ENCODE assay signal across 8 mouse cellular contexts in the genomic region with DNA sequence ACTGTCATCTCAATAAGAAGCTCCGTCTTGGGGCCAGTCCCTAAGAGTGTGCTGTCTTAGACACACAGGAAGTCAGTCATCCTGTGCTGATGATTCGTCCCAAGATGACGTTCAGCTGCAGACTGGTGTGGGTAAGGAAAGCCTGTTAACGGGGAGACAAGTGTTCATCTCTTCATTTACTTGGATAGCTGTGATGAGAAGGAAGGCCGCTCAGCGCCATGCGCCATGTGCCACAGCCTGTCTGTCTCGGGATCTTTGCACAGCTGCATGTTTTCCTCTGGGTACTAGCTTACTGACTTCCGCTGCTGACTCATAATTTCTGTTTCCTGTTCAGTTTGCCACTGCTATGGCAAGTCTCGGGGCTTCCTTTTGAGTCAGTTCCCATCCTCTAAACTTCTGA. TPM values are rescaled to one million over a fixed set of nuclear protein-coding genes. Genes with fewer than 3 reads are reported as not detected.
DNase-seq lines count a peak whose midpoint lies in the region; ATAC-seq lines count a peak whose summit lies in the region.

No protein-coding gene starts in this region.

- no peak for ATAC-seq in kidney, embryonic 16.5 days (ENCODE audit: low FRiP score, low TSS enrichment)
- peak; percentile 65; the same call in 1 of the 2 replicates for ATAC-seq in heart, embryonic 16.5 days (replicated peaks; ENCODE audit: extremely low read depth, insufficient read depth, low FRiP score)
- ATAC-seq in megakaryocyte, adult 5-6 weeks (ENCODE audit: poor library complexity, severe bottlenecking), result peak; percentile 90
- no peak for ATAC-seq in intestine, embryonic 16.5 days

- no peaks in the 10 kb centered on the region for H3K4me1 ChIP-seq in kidney, embryonic 16.5 days (ENCODE audit: insufficient read depth, low read length)
- peaks cover 10% of the 10 kb centered on the region; the same call in 1 of the 2 replicates for H3K4me1 ChIP-seq in heart, embryonic 16.5 days (ENCODE audit: control insufficient read depth, insufficient read depth, low read length)
- no peaks in the 10 kb centered on the region for H3K4me1 ChIP-seq in intestine, embryonic 16.5 days (ENCODE audit: control insufficient read depth, insufficient read depth, low read length)
- no peaks in the 10 kb centered on the region for H3K4me1 ChIP-seq in hindbrain, embryonic 10.5 days (replicated peaks)

- H3K27ac ChIP-seq in kidney, embryonic 16.5 days (ENCODE audit: low read length), result no peak overlapping the region
- no peak overlapping the region for H3K27ac ChIP-seq in heart, embryonic 16.5 days (ENCODE audit: low read length)
- no peak overlapping the region for H3K27ac ChIP-seq in intestine, embryonic 16.5 days (ENCODE audit: low read length)
- H3K27ac ChIP-seq in hindbrain, embryonic 10.5 days, result no peak overlapping the region

- H3K9ac ChIP-seq in kidney, embryonic 16.5 days (replicated peaks; ENCODE audit: low read length), result no peak overlapping the region
- H3K9ac ChIP-seq in heart, embryonic 16.5 days (ENCODE audit: low read length), result no peak overlapping the region
- H3K9ac ChIP-seq in intestine, embryonic 16.5 days (ENCODE audit: low read depth, low read length), result no peak overlapping the region

- no peaks in the 10 kb centered on the region for H3K27me3 ChIP-seq in kidney, embryonic 16.5 days (ENCODE audit: insufficient read depth, low read length)
- no peaks in the 10 kb centered on the region for H3K27me3 ChIP-seq in heart, embryonic 16.5 days (ENCODE audit: control insufficient read depth, insufficient read depth, low read length)
- H3K27me3 ChIP-seq in intestine, embryonic 16.5 days (replicated peaks; ENCODE audit: control insufficient read depth, insufficient read depth, low read length), result no peaks in the 10 kb centered on the region
- H3K27me3 ChIP-seq in hindbrain, embryonic 10.5 days (ENCODE audit: insufficient read depth, poor library complexity, severe bottlenecking), result no peaks in the 10 kb centered on the region

- H3K36me3 ChIP-seq in kidney, embryonic 16.5 days (ENCODE audit: insufficient read depth, low read length), result no peaks in the 10 kb centered on the region
- no peaks in the 10 kb centered on the region for H3K36me3 ChIP-seq in heart, embryonic 16.5 days (ENCODE audit: control insufficient read depth, insufficient read depth)
- H3K36me3 ChIP-seq in intestine, embryonic 16.5 days (ENCODE audit: control insufficient read depth, insufficient read depth, low read length), result no peaks in the 10 kb centered on the region
- H3K36me3 ChIP-seq in hindbrain, embryonic 10.5 days, result no peaks in the 10 kb centered on the region

- WGBS in kidney, embryonic 16.5 days, result 77% methylated on average over 10 of the region's 10 CpGs
- WGBS in heart, embryonic 16.5 days, result 66% methylated on average over 10 of the region's 10 CpGs
- WGBS in intestine, embryonic 16.5 days, result 75% methylated on average over 10 of the region's 10 CpGs
- WGBS in hindbrain, embryonic 10.5 days, result 87% methylated on average over 10 of the region's 10 CpGs

- no peak overlapping the region for H3K4me2 ChIP-seq in kidney, embryonic 16.5 days (replicated peaks; ENCODE audit: low read depth, low read length)
- no peak overlapping the region for H3K4me2 ChIP-seq in heart, embryonic 16.5 days (ENCODE audit: low read depth, low read length)
- no peak overlapping the region for H3K4me2 ChIP-seq in intestine, embryonic 16.5 days (ENCODE audit: low read depth, low read length)

- no peaks in the 10 kb centered on the region for H3K9me3 ChIP-seq in kidney, embryonic 16.5 days (ENCODE audit: low read length)
- no peaks in the 10 kb centered on the region for H3K9me3 ChIP-seq in heart, embryonic 16.5 days (replicated peaks; ENCODE audit: control insufficient read depth, low read length)
- no peaks in the 10 kb centered on the region for H3K9me3 ChIP-seq in intestine, embryonic 16.5 days (ENCODE audit: control insufficient read depth, low read length)
- H3K9me3 ChIP-seq in hindbrain, embryonic 10.5 days, result no peaks in the 10 kb centered on the region

- DNase-seq in kidney, adult 9 months, result peak; percentile 24
- peak; percentile 75 for DNase-seq in thymus, postnatal 25 days
- no peak for DNase-seq in testis, postnatal 14 days (ENCODE audit: low spot score)
- DNase-seq in hindbrain, embryonic 10.5 days (ENCODE audit: low spot score), result no peak

- no peak overlapping the region for H3K4me3 ChIP-seq in kidney, embryonic 16.5 days (ENCODE audit: low read length)
- no peak overlapping the region for H3K4me3 ChIP-seq in heart, embryonic 16.5 days (ENCODE audit: low read length)
- no peak overlapping the region for H3K4me3 ChIP-seq in intestine, embryonic 16.5 days (ENCODE audit: low read length)
- no peak overlapping the region for H3K4me3 ChIP-seq in hindbrain, embryonic 10.5 days

RNA-seq across cellular contexts. Expression of a gene that starts 23.7 kb away (rescaled TPM):
- polyA plus RNA-seq in kidney, embryonic 16.5 days (2015; fragmentation: Nextera tagmentation; extraction: Ambion mirVana), result 0.91 and 1.1 TPM in 2 replicates
- polyA plus RNA-seq in heart, embryonic 16.5 days (2015; fragmentation: Nextera tagmentation; extraction: Ambion mirVana), result 40.6 and 43.8 TPM in 2 replicates
- total RNA-seq in megakaryocyte, adult 5-6 weeks (2015), result 0.02 and 0.30 TPM in 2 replicates
- 0.26 TPM in 1 of 2 replicates, not detected in the other for total RNA-seq in megakaryocyte, adult 5-6 weeks (2017)
- polyA plus RNA-seq in intestine, embryonic 16.5 days (2015; fragmentation: Nextera tagmentation; extraction: Ambion mirVana), result 0.13 and 0.26 TPM in 2 replicates
- polyA plus RNA-seq in hindbrain, embryonic 10.5 days (2016; fragmentation: Nextera tagmentation; extraction: Ambion mirVana), result 4.9 and 5.4 TPM in 2 replicates

RNA-seq across cellular contexts. Expression of a gene that starts 49.3 kb away (rescaled TPM):
- 62.0 and 67.8 TPM in 2 replicates for polyA plus RNA-seq in kidney, embryonic 16.5 days (2015; fragmentation: Nextera tagmentation; extraction: Ambion mirVana)
- polyA plus RNA-seq in heart, embryonic 16.5 days (2015; fragmentation: Nextera tagmentation; extraction: Ambion mirVana), result 23.9 and 24.0 TPM in 2 replicates
- total RNA-seq in megakaryocyte, adult 5-6 weeks (2015), result 133 and 151 TPM in 2 replicates
- total RNA-seq in megakaryocyte, adult 5-6 weeks (2017), result 55.1 and 85.7 TPM in 2 replicates
- polyA plus RNA-seq in intestine, embryonic 16.5 days (2015; fragmentation: Nextera tagmentation; extraction: Ambion mirVana), result 21.8 and 41.6 TPM in 2 replicates
- polyA plus RNA-seq in hindbrain, embryonic 10.5 days (2016; fragmentation: Nextera tagmentation; extraction: Ambion mirVana), result 76.3 and 113 TPM in 2 replicates

Comparison
In these comparisons a context has a peak if more than half of its experiments do, and no peak if none do; other contexts are left out.
1. DNase-seq: peak in kidney, adult 9 months (single experiment) and thymus, postnatal 25 days (single experiment); none in testis, postnatal 14 days (single experiment) and hindbrain, embryonic 10.5 days (single experiment).
2. ATAC-seq: peak in heart, embryonic 16.5 days (single experiment) and megakaryocyte, adult 5-6 weeks (single experiment); none in kidney, embryonic 16.5 days (single experiment) and intestine, embryonic 16.5 days (single experiment).